Mouse (Mus musculus) G1E (cell line): ENCODE data around the gene Calhm2.

Experiments used
- CTCF ChIP-seq: IDR thresholded peaks from 2 replicates; pipeline ENCODE4 v1.5.1; 2012; ENCODE audit warnings: low read depth, low read length, inconsistent platforms, mixed read lengths
- GATA1 ChIP-seq: IDR thresholded peaks from 2 replicates; pipeline ENCODE4 v1.6.1; 2012; ENCODE audit warnings: borderline replicate concordance, low read length, inconsistent platforms, mixed read lengths

- TF ChIP-seq CTCF (no peak), GATA1 (no peak)
These were observed 40.6 kb upstream of the Calhm2 start, which contains the start of gene Neurl1a for GRCm38 (mm10) chr19:47178431-47179271.
